Mouse (Mus musculus) cerebellum, adult 11-12 months (tissue): ENCODE measurements at regions not wholly inside any gene's neighbourhood (a gene's known extent, or its start where the extent isn't known, plus 50 kb on each side); places are given as distances from the start of the nearest gene placed in this dataset.

ENCODE experiments used
- DNase-seq: peaks from one replicate; pipeline ENCODE4 v3.0.0; 2022

GRCm38 (mm10) chr4:56143827-56144226 is 596.0 kb upstream of the Gm26657 start:
- no peak for DNase-seq

GRCm38 (mm10) chr4:56136837-56137236 is 603.0 kb upstream of the Gm26657 start:
- no peak for DNase-seq

- DNase-seq: no peak
These were observed 602.1 kb upstream of the Klf4 start for GRCm38 (mm10) chr4:56134350-56134749.

- DNase-seq: no peak
These were observed 595.6 kb upstream of the Klf4 start for GRCm38 (mm10) chr4:56127730-56128482.

GRCm38 (mm10) chr4:56124515-56124914 is 592.2 kb upstream of the Klf4 start:
- no peak for DNase-seq

GRCm38 (mm10) chr4:56122198-56122597 is 589.9 kb upstream of the Klf4 start:
- DNase-seq: no peak

GRCm38 (mm10) chr4:56121664-56122063 is 589.4 kb upstream of the Klf4 start:
- no peak for DNase-seq

GRCm38 (mm10) chr4:56120357-56120756 is 588.1 kb upstream of the Klf4 start:
- DNase-seq: no peak

- DNase-seq: peak; percentile 16
These were observed 581.5 kb upstream of the Klf4 start for GRCm38 (mm10) chr4:56113701-56114196.

GRCm38 (mm10) chr4:56112931-56113700 is 580.9 kb upstream of the Klf4 start:
- DNase-seq: no peak

GRCm38 (mm10) chr4:56106962-56107361 is 574.7 kb upstream of the Klf4 start:
- DNase-seq: no peak

GRCm38 (mm10) chr4:56102314-56102713 is 570.0 kb upstream of the Klf4 start:
- no peak for DNase-seq

GRCm38 (mm10) chr4:56090796-56091195 is 558.5 kb upstream of the Klf4 start:
- DNase-seq: peak; percentile 54

GRCm38 (mm10) chr4:56088701-56089100 is 556.4 kb upstream of the Klf4 start:
- DNase-seq: peak; percentile 76

GRCm38 (mm10) chr4:56086306-56086705 is 554.0 kb upstream of the Klf4 start:
- no peak for DNase-seq

- DNase-seq: no peak
These were observed 551.9 kb upstream of the Klf4 start for GRCm38 (mm10) chr4:56084205-56084604.

GRCm38 (mm10) chr4:56082411-56082810 is 550.1 kb upstream of the Klf4 start:
- no peak for DNase-seq

GRCm38 (mm10) chr4:56080960-56081359 is 548.7 kb upstream of the Klf4 start:
- no peak for DNase-seq

GRCm38 (mm10) chr4:56070664-56071334 is 538.5 kb upstream of the Klf4 start:
- peak; percentile 21 for DNase-seq

GRCm38 (mm10) chr4:56068859-56069258 is 536.6 kb upstream of the Klf4 start:
- DNase-seq: no peak

- no peak for DNase-seq
These were observed 532.4 kb upstream of the Klf4 start for GRCm38 (mm10) chr4:56064657-56065056.

- no peak for DNase-seq
These were observed 519.6 kb upstream of the Klf4 start for GRCm38 (mm10) chr4:56051792-56052380.

- DNase-seq: no peak
These were observed 507.1 kb upstream of the Klf4 start for GRCm38 (mm10) chr4:56039327-56039726.
